Mouse (Mus musculus) intestine, embryonic 16.5 days (tissue): ENCODE measurements around the gene H2-Q6. TPM values are rescaled to one million over a fixed set of nuclear protein-coding genes. Genes with fewer than 3 reads are reported as not detected.
"Not testable (repeated sequence)": the region's sequence is repeated elsewhere in the genome, so short reads cannot be mapped to it uniquely, and the experiment has no call there.

Experiments
- ATAC-seq: fragments of 200-750 bp; cut with Nextera tagmentation; 2 replicates; pipeline ENCODE4 v1.8.0; 2017; ENCODE audit warnings: moderate TSS enrichment, moderate library complexity
- H3K27ac ChIP-seq: fragments of 300-500 bp; sonication (generic); 2 replicates; pipeline ENCODE4 v1.5.1; 2014; ENCODE audit warnings: mild to moderate bottlenecking, low read length
- H3K27me3 ChIP-seq: fragments of 300-500 bp; sonication (generic); replicated peaks from 2 replicates; pipeline ENCODE4 v1.6.1; 2014; ENCODE audit warnings: low read length, control low read depth, mixed read lengths; ENCODE audit not compliant: control insufficient read depth, insufficient read depth
- H3K36me3 ChIP-seq: fragments of 300-500 bp; sonication (generic); 2 replicates; pipeline ENCODE4 v1.6.1; 2014; ENCODE audit warnings: low read length, control low read depth; ENCODE audit not compliant: control insufficient read depth, insufficient read depth
- H3K4me1 ChIP-seq: fragments of 300-500 bp; sonication (generic); 2 replicates; pipeline ENCODE4 v1.6.1; 2014; ENCODE audit warnings: low read length, control low read depth, mixed read lengths; ENCODE audit not compliant: control insufficient read depth, insufficient read depth
- H3K4me2 ChIP-seq: fragments of 300-500 bp; sonication (generic); 2 replicates; pipeline ENCODE4 v1.6.1; 2014; ENCODE audit warnings: low read depth, low read length, control low read depth
- H3K4me3 ChIP-seq: fragments of 300-500 bp; sonication (generic); 2 replicates; pipeline ENCODE4 v1.5.1; 2014; ENCODE audit warnings: mild to moderate bottlenecking, low read length
- H3K9ac ChIP-seq: fragments of 300-500 bp; sonication (generic); 2 replicates; pipeline ENCODE4 v1.6.1; 2014; ENCODE audit warnings: low read depth, low read length
- H3K9me3 ChIP-seq: fragments of 300-500 bp; sonication (generic); 2 replicates; pipeline ENCODE4 v1.6.1; 2016; ENCODE audit warnings: low read length, control low read depth; ENCODE audit not compliant: control insufficient read depth
- WGBS: fragments of 180-500 bp; shearing (Covaris S2); extraction: QIAGEN DNeasy Blood & Tissue Kit; methylation state at CpG from one replicate; pipeline ENCODE4 v1.1.7; 2014; 5-methylcytosine and 5-hydroxymethylcytosine counted together
- polyA plus RNA-seq: library from polyadenylated mRNA; unstranded; fragments of >200 nt; fragmentation: Nextera tagmentation; extraction: Ambion mirVana; gene quantifications from 2 replicates; pipeline ENCODE4 v1.2.1, GENCODE M21; 2015

Gene H2-Q6
- polyA plus RNA-seq, 1 experiment from 2014 or later: 2.2 TPM

- not testable (repeated sequence) for H3K27ac ChIP-seq, H3K4me3 ChIP-seq, H3K9ac ChIP-seq, H3K9me3 ChIP-seq, H3K4me2 ChIP-seq, H3K27me3 ChIP-seq, ATAC-seq, H3K36me3 ChIP-seq, H3K4me1 ChIP-seq
- WGBS: 54% methylated on average over 26 of the region's 27 CpGs
Measured at GRCm38 (mm10) chr17:35439925-35440645, 15.4 kb downstream of the H2-Q6 start.

- ATAC-seq, H3K9me3 ChIP-seq, H3K27me3 ChIP-seq, H3K4me1 ChIP-seq, H3K4me2 ChIP-seq, H3K9ac ChIP-seq, H3K36me3 ChIP-seq, H3K27ac ChIP-seq, H3K4me3 ChIP-seq: not testable (repeated sequence)
- 97% methylated on average over 2 of the region's 2 CpGs for WGBS
Measured at GRCm38 (mm10) chr17:35442376-35442775, 17.7 kb downstream of the H2-Q6 start.

- WGBS: 87% methylated on average over 2 of the region's 2 CpGs
- not testable (repeated sequence) for H3K9ac ChIP-seq, H3K27me3 ChIP-seq, H3K9me3 ChIP-seq, H3K4me1 ChIP-seq, ATAC-seq, H3K4me3 ChIP-seq, H3K4me2 ChIP-seq, H3K36me3 ChIP-seq, H3K27ac ChIP-seq
Measured at GRCm38 (mm10) chr17:35444510-35444909, 19.9 kb downstream of the H2-Q6 start.

GRCm38 (mm10) chr17:35458247-35458646 is 33.6 kb downstream of the H2-Q6 start:
- ATAC-seq: peak; percentile 88
- H3K4me2 ChIP-seq, H3K27me3 ChIP-seq, H3K4me3 ChIP-seq, H3K36me3 ChIP-seq, H3K9ac ChIP-seq, H3K27ac ChIP-seq, H3K9me3 ChIP-seq, H3K4me1 ChIP-seq: not testable (repeated sequence)
- WGBS: no CpG with 5 or more reads among the region's 1 CpGs

GRCm38 (mm10) chr17:35460513-35461341 is 36.1 kb downstream of the H2-Q6 start:
- not testable (repeated sequence) for H3K36me3 ChIP-seq, H3K4me1 ChIP-seq, H3K4me3 ChIP-seq, ATAC-seq, H3K9ac ChIP-seq, H3K27ac ChIP-seq, H3K4me2 ChIP-seq, H3K27me3 ChIP-seq, H3K9me3 ChIP-seq
- WGBS: 73% methylated on average over 3 of the region's 9 CpGs

- H3K4me1 ChIP-seq, H3K36me3 ChIP-seq, ATAC-seq, H3K27ac ChIP-seq, H3K9me3 ChIP-seq, H3K4me3 ChIP-seq, H3K4me2 ChIP-seq, H3K9ac ChIP-seq: not testable (repeated sequence)
- H3K27me3 ChIP-seq: peaks cover 10% of the 10 kb centered on the region
- 10% methylated on average over 8 of the region's 8 CpGs for WGBS
Measured at GRCm38 (mm10) chr17:35465651-35466050, 41.0 kb downstream of the H2-Q6 start.

GRCm38 (mm10) chr17:35468936-35469335 is 44.3 kb downstream of the H2-Q6 start:
- H3K9ac ChIP-seq, H3K4me3 ChIP-seq, H3K36me3 ChIP-seq, H3K4me1 ChIP-seq, H3K4me2 ChIP-seq, H3K27ac ChIP-seq, H3K9me3 ChIP-seq, ATAC-seq: not testable (repeated sequence)
- WGBS: 70% methylated on average over 3 of the region's 3 CpGs
- peaks cover 12% of the 10 kb centered on the region for H3K27me3 ChIP-seq

- Histone ChIP-seq H3K36me3 (no peaks in the 10 kb centered on the region), H3K9ac (peak within 1 kb of the TSS; percentile 68), H3K9me3 (no peaks in the 10 kb centered on the region), H3K27ac (no peak within 1 kb of the TSS), H3K4me2 (peak within 1 kb of the TSS; percentile 95), H3K27me3 (peaks cover 12% of the 10 kb centered on the region), H3K4me3 (peak within 1 kb of the TSS; percentile 58), H3K4me1 (peaks cover 8% of the 10 kb centered on the region)
- peak; percentile 85 for ATAC-seq
- 2% methylated on average over 76 of the region's 80 CpGs for WGBS
Measured at GRCm38 (mm10) chr17:35469842-35470751, 45.4 kb downstream of the H2-Q6 start, which contains the start of gene H2-Q10. TSS of gene H2-Q10 (plus strand) at chr17:35470089.
